Mouse (Mus musculus): ENCODE measurements around the gene Rrnad1. TPM values are rescaled to one million over a fixed set of nuclear protein-coding genes. Genes with fewer than 3 reads are reported as not detected.
"Not testable (repeated sequence)": the region's sequence is repeated elsewhere in the genome, so short reads cannot be mapped to it uniquely, and the experiment has no call there.

Rrnad1 gene
- total RNA-seq, 2 experiments from 2014 or later, result 17.1 to 17.8 TPM

- intact Hi-C loops (cut with DNase I), result no loop called here
- peak; percentile 71 for DNase-seq
Measured at GRCm38 (mm10) chr3:87919336-87920108, 11.0 kb downstream of the Rrnad1 start, which contains the start of gene Mrpl24. Gene Mrpl24, plus strand, starts transcription at chr3:87919506.

- intact Hi-C loops (cut with DNase I), result no loop called here
- DNase-seq, result no peak
Measured at GRCm38 (mm10) chr3:87918551-87918950, 12.0 kb downstream of the Rrnad1 start.

- intact Hi-C loops (cut with DNase I), result no loop called here
- no peak for DNase-seq
Measured at GRCm38 (mm10) chr3:87916990-87917389, 13.5 kb downstream of the Rrnad1 start.

- intact Hi-C loops (cut with DNase I), result no loop called here
Measured at GRCm38 (mm10) chr3:87913891-87914290, 16.6 kb downstream of the Rrnad1 start.

GRCm38 (mm10) chr3:87913491-87913890, 17.0 kb downstream of the Rrnad1 start:
- DNase-seq, result no peak
- intact Hi-C loops (cut with DNase I), result no loop called here

More at GRCm38 (mm10) chr3:87913891-87914290, 16.6 kb downstream of the Rrnad1 start:
- DNase-seq, result no peak

GRCm38 (mm10) chr3:87910573-87911141, 19.9 kb downstream of the Rrnad1 start:
- DNase-seq, result peak; percentile 76
- intact Hi-C loops (cut with DNase I), result no loop called here

- DNase-seq, result no peak
- intact Hi-C loops (cut with DNase I), result no loop called here
Measured at GRCm38 (mm10) chr3:87909874-87910273, 20.6 kb downstream of the Rrnad1 start.

- intact Hi-C loops (cut with DNase I), result no loop called here
Measured at GRCm38 (mm10) chr3:87909381-87909780, 21.1 kb downstream of the Rrnad1 start.

GRCm38 (mm10) chr3:87907906-87908305, 22.6 kb downstream of the Rrnad1 start:
- DNase-seq, result no peak
- intact Hi-C loops (cut with DNase I), result no loop called here

More at GRCm38 (mm10) chr3:87909381-87909780, 21.1 kb downstream of the Rrnad1 start:
- no peak for DNase-seq

- peak; percentile 29 for DNase-seq
- intact Hi-C loops (cut with DNase I), result no loop called here
Measured at GRCm38 (mm10) chr3:87906981-87907857, 23.3 kb downstream of the Rrnad1 start.

- intact Hi-C loops (cut with DNase I), result no loop called here
- DNase-seq, result peak; percentile 39
Measured at GRCm38 (mm10) chr3:87906601-87906980, 23.9 kb downstream of the Rrnad1 start.

- peak; percentile 97 for DNase-seq
- intact Hi-C loops (cut with DNase I), result no loop called here
Measured at GRCm38 (mm10) chr3:87905880-87906485, 24.5 kb downstream of the Rrnad1 start, which contains the start of gene Hdgf. Gene Hdgf, plus strand, starts transcription at chr3:87906321.

- intact Hi-C loops (cut with DNase I), result no loop called here
- DNase-seq, result no peak
Measured at GRCm38 (mm10) chr3:87903821-87904220, 26.7 kb downstream of the Rrnad1 start.

- DNase-seq; intact Hi-C loops (cut with DNase I): not testable (repeated sequence)
Measured at GRCm38 (mm10) chr3:87901959-87902358, 28.6 kb downstream of the Rrnad1 start.

GRCm38 (mm10) chr3:87901036-87901624, 29.4 kb downstream of the Rrnad1 start:
- intact Hi-C loops (cut with DNase I), result no loop called here
- DNase-seq, result no peak

- DNase-seq, result no peak
- intact Hi-C loops (cut with DNase I), result no loop called here
Measured at GRCm38 (mm10) chr3:87899776-87900175, 30.7 kb downstream of the Rrnad1 start.

- intact Hi-C loops (cut with DNase I), result no loop called here
- no peak for DNase-seq
Measured at GRCm38 (mm10) chr3:87899266-87899665, 31.3 kb downstream of the Rrnad1 start.

GRCm38 (mm10) chr3:87893367-87893905, 37.1 kb downstream of the Rrnad1 start:
- intact Hi-C loops (cut with DNase I), result no loop called here
- DNase-seq, result no peak

GRCm38 (mm10) chr3:87891481-87891880, 39.0 kb downstream of the Rrnad1 start:
- intact Hi-C loops (cut with DNase I), result no loop called here

GRCm38 (mm10) chr3:87887400-87887799, 43.1 kb downstream of the Rrnad1 start:
- DNase-seq; intact Hi-C loops (cut with DNase I): not testable (repeated sequence)

More at GRCm38 (mm10) chr3:87891481-87891880, 39.0 kb downstream of the Rrnad1 start:
- no peak for DNase-seq
